Mouse (Mus musculus): Measurements from ENCODE around the gene Secisbp2.

DNA sequence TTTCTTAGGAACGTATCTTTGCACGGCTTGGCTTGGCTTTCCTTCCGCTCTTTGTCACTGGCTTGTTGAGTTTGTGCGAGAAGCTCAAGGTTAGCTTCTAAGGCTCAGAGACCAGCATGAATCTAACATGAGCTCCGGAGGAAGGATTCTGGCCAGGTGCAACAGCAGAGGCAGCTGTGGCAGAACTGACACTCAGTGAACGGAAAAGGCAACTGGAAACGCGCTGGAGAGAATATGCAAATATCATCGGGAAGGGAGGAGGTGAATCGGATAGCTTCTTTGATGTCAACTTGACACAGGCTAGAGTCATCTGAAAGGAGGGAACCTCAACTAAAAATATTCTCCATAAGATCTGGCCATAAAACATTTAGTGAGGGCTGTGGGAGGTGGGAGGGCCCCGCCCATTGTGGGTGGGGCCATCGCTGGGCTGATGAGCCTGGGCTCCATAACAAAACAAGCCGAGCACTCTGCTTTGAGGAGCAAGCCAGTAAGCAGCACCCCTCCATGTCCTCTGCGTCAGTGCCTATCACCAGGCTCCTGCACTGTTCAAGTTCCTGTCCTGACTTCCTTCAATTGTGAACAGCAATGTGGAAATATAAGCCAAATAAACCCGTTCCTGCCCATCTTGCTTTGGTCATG is 20.0 kb upstream of the Secisbp2 start:
- TF ChIP-seq CTCF (IDR thresholded peaks at IDR 0.05; ENCODE audit: low read depth, low read length) (no peak), TAL1 (conservative IDR thresholded peaks at IDR 0.05; ENCODE audit: low read depth, low read length) (no peak), GATA1 (IDR thresholded peaks at IDR 0.05; ENCODE audit: borderline replicate concordance, low read length) (no peak), POLR2AphosphoS5 (IDR thresholded peaks at IDR 0.05; ENCODE audit: insufficient replicate concordance, low read depth, low read length) (no peak)

Measured in G1E (cell line).